Comparison of ENCODE assay signal across 8 mouse cellular contexts in the genomic region with DNA sequence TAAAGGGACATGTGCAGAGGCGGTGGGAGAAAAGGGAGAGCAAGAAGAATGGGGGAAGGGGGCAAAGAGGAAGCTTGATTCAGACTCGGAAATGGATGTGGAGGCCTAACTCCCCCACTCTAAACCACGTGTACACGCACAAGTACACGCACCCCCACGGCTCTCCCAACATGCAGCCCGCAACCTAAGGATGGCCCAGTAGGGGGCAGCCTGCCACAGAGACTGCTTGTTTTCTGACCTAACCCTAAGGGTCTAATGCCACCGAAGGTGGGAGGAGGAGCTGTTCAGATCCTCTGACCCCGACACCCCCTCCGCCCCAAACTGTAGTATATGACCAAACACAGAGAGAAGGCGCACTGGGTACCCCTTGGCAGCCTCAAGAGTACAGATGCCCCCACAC. TPM values are rescaled to one million over a fixed set of nuclear protein-coding genes. Genes with fewer than 3 reads are reported as not detected.
A peak's percentile ranks its signal among the peaks of the same experiment; 100 is the strongest.
DNase-seq lines count a peak whose midpoint lies in the region; ATAC-seq and TF ChIP-seq lines count a peak whose summit lies in the region.

No protein-coding gene starts in this region.

- H3K4me3 ChIP-seq in kidney, adult 2 months (ENCODE audit: insufficient read depth, low read depth, low read length) = peak overlapping the region; percentile 40; the same call in 1 of the 2 replicates
- H3K4me3 ChIP-seq in limb, embryonic 10.5 days = peak overlapping the region; percentile 55
- H3K4me3 ChIP-seq in midbrain, embryonic 11.5 days (ENCODE audit: low read depth, low read length) = peak overlapping the region; percentile 31

- TF ChIP-seq POLR2A in kidney, adult 2 months (IDR thresholded peaks at IDR 0.05; ENCODE audit: low read depth, low read length) = no peak

- no peak overlapping the region for H3K27ac ChIP-seq in kidney, adult 2 months (ENCODE audit: insufficient read depth, low read depth, low read length)
- H3K27ac ChIP-seq in limb, embryonic 10.5 days = peak overlapping the region; percentile 83
- no peak overlapping the region; the same call in 1 of the 2 replicates for H3K27ac ChIP-seq in midbrain, embryonic 11.5 days (ENCODE audit: low read depth, low read length)

- H3K4me2 ChIP-seq in midbrain, embryonic 11.5 days = peak overlapping the region; percentile 86

- no peaks in the 10 kb centered on the region for H3K27me3 ChIP-seq in kidney, adult 2 months (replicated peaks; ENCODE audit: control insufficient read depth, insufficient read depth, low read length)
- peaks cover 35% of the 10 kb centered on the region for H3K27me3 ChIP-seq in limb, embryonic 10.5 days (ENCODE audit: low read depth, poor library complexity, severe bottlenecking)
- peaks cover 10% of the 10 kb centered on the region; the same call in 1 of the 2 replicates for H3K27me3 ChIP-seq in midbrain, embryonic 11.5 days (ENCODE audit: control insufficient read depth, insufficient read depth, low read length)

- peak overlapping the region; percentile 64 for H3K9ac ChIP-seq in midbrain, embryonic 11.5 days (ENCODE audit: low read length)

- no peaks in the 10 kb centered on the region for H3K4me1 ChIP-seq in kidney, adult 2 months (ENCODE audit: control insufficient read depth, insufficient read depth, low read length)
- peaks cover 18% of the 10 kb centered on the region for H3K4me1 ChIP-seq in limb, embryonic 10.5 days
- H3K4me1 ChIP-seq in midbrain, embryonic 11.5 days (ENCODE audit: control insufficient read depth, insufficient read depth, low read length) = peaks cover 3% of the 10 kb centered on the region; the same call in 1 of the 2 replicates

- peak; percentile 62 for ATAC-seq in midbrain, embryonic 11.5 days (ENCODE audit: low FRiP score)

- DNase-seq in gastrocnemius, adult 18-20 months (ENCODE audit: low spot score) = peak; percentile 8
- no peak for DNase-seq in gastrocnemius, adult 8-10 months (ENCODE audit: low spot score in 2 of 2)
- DNase-seq in cerebellum, postnatal 14 days = peak; percentile 61 to 69
- peak; percentile 43 for DNase-seq in gastrocnemius, postnatal 10 days
- DNase-seq in kidney, adult 2 months = peak; percentile 50
- DNase-seq in limb, embryonic 10.5 days (ENCODE audit: low spot score) = peak; percentile 81
- DNase-seq in midbrain, embryonic 11.5 days (ENCODE audit: low spot score, missing footprints) = peak; percentile 95
- peak; percentile 56 to 77 for DNase-seq in spleen, postnatal 4 days (ENCODE audit: low spot score in 2 of 2)

- peak; percentile 65 for TF ChIP-seq CTCF in kidney, adult 2 months (conservative IDR thresholded peaks at IDR 0.05; ENCODE audit: insufficient read depth, insufficient read length, low read depth, low read length)

- H3K9me3 ChIP-seq in limb, embryonic 10.5 days (replicated peaks) = no peaks in the 10 kb centered on the region
- H3K9me3 ChIP-seq in midbrain, embryonic 11.5 days (ENCODE audit: control insufficient read depth, low read length) = no peaks in the 10 kb centered on the region

- 7% methylated on average over 11 of the region's 11 CpGs for WGBS in kidney, adult 2 months
- WGBS in limb, embryonic 10.5 days = 4% methylated on average over 11 of the region's 11 CpGs
- WGBS in midbrain, embryonic 11.5 days = under 1% methylated on average over 11 of the region's 11 CpGs

- no peaks in the 10 kb centered on the region for H3K36me3 ChIP-seq in kidney, adult 2 months (ENCODE audit: control insufficient read depth, insufficient read depth, low read length)
- no peaks in the 10 kb centered on the region for H3K36me3 ChIP-seq in limb, embryonic 10.5 days
- H3K36me3 ChIP-seq in midbrain, embryonic 11.5 days (ENCODE audit: control insufficient read depth, insufficient read depth, low read length) = no peaks in the 10 kb centered on the region

RNA-seq across cellular contexts. Expression of a gene that starts 1.3 kb away (rescaled TPM):
- not detected for total RNA-seq in gastrocnemius, adult 18-20 months (2021)
- total RNA-seq in gastrocnemius, adult 8-10 months (2022) = not detected
- total RNA-seq in gastrocnemius, postnatal 10 days (2021) = under 1 TPM; 0.11 to 0.16 TPM
- polyA plus RNA-seq in kidney, adult 2 months (2012; rRNA removed) = 0.53 and 0.62 TPM in 2 replicates
- 0.10 TPM in 1 of 2 replicates, not detected in the other for polyA plus RNA-seq in limb, embryonic 10.5 days (2016; fragmentation: Nextera tagmentation; extraction: Ambion mirVana)
- polyA plus RNA-seq in midbrain, embryonic 11.5 days (2014; fragmentation: Nextera tagmentation; extraction: Ambion mirVana) = 0.04 TPM in 2 replicates

RNA-seq across cellular contexts. Expression of a gene that starts 44.5 kb away (rescaled TPM):
- not detected for total RNA-seq in gastrocnemius, adult 18-20 months (2021)
- total RNA-seq in gastrocnemius, adult 8-10 months (2022) = not detected
- total RNA-seq in gastrocnemius, postnatal 10 days (2021) = not detected
- 355 and 358 TPM in 2 replicates for polyA plus RNA-seq in kidney, adult 2 months (2012; rRNA removed)
- not detected in 2 replicates for polyA plus RNA-seq in limb, embryonic 10.5 days (2016; fragmentation: Nextera tagmentation; extraction: Ambion mirVana)
- 0.42 and 0.51 TPM in 2 replicates for polyA plus RNA-seq in midbrain, embryonic 11.5 days (2014; fragmentation: Nextera tagmentation; extraction: Ambion mirVana)

Comparison
In these comparisons a context has a peak if more than half of its experiments do, and no peak if none do; other contexts are left out.
1. DNase-seq: peak in gastrocnemius, adult 18-20 months (single experiment), cerebellum, postnatal 14 days (2 of 2), gastrocnemius, postnatal 10 days (single experiment), kidney, adult 2 months (single experiment), limb, embryonic 10.5 days (single experiment), midbrain, embryonic 11.5 days (single experiment) and spleen, postnatal 4 days (2 of 2); none in gastrocnemius, adult 8-10 months (0 of 2).
2. Peak in every context shown above with its lines, with median percentiles within 50 percentile points of each other: H3K4me3 ChIP-seq.